Mouse (Mus musculus) cerebellum, adult 9-10 months (tissue): ENCODE data around the gene Dusp15.

Source experiments
- DNase-seq: peaks from one replicate; pipeline ENCODE4 v3.0.0; 2022

Gene Dusp15

DNA sequence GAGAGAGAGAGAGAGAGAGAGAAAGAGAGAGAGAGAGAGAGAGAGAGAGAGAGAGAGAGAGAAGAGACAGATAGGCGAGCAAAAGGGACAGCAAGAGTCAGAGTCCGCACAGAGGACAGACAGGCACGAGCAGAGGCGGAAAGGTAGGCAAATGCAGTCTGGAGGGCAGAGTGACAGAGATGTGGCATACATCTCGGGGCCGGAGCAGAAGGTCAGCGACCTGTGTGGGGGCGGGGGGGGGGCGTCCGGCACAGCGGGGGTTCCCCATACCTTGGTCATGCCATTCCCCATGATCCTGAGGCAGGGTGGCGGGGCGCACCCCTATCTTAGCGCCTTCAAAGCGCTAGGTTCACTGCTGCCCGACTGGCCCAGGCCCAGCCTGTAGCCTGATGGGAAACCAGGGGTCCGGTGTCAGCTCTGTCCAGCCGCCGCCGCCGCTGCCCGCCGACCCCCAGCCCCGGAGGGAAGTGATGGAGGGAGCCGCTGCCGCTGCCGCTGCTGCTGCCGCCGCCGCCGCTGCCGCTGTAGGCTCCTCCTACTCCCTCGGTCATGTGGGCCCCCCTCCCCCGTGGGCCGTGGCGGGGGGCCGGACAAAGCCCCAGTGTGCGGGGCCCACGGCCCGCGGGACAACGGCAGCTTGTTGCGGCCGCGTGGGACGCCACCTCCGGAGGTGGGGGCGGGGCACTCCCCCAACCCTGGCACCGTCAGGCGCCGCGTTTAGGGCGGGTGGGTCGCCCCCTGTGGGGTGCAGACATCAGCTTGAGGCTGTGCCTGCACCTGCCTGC lies at the start of gene Dusp15:
Dusp15 (minus strand) TSS at position 634 of the 785 bp plus-strand sequence.
- peak; percentile 58 for DNase-seq

GRCm38 (mm10) chr2:152997046-152997445 lies 45.5 kb upstream of the Dusp15 start:
- DNase-seq = no peak

DNA sequence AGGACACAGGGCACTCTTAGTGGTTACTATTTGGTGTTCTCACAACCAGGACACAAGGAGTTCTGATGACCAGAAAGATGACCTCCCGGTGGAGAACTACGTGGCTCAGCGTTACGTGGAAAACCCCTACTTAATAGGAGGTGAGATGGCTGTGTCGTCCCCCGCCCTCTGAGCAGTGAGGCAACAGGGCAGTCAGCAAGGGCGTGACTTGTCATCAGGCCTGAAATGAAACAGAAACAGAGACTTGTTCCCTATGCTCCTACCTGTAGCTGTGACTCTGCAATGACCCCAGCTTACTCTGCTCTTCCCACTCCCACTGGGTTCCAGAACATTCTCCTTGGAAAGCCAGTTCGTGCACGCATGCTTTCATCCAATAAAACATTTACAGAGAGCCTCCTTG lies 40.0 kb upstream of the Dusp15 start:
- DNase-seq = no peak

DNA sequence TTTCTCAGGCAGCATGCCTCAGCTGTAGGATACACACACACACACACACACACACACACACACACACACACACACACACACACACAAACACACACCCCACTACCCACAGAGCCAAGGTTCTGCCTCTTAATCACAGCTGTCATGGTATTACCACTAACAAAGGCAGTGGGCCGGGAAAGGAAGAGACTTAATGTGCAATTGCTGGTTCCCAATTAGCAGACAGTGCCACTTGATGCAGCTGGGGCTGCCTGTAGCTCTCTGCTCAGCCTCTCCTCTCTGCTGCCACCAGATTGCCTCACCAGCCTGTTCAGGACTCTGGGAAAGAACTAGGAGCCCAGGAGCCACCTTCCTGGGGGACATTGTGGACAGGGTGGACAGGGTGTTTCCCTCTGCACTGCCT lies 34.1 kb upstream of the Dusp15 start:
- no peak for DNase-seq

- no peak for DNase-seq
Measured at GRCm38 (mm10) chr2:152976991-152977390, 25.5 kb upstream of the Dusp15 start.

DNA sequence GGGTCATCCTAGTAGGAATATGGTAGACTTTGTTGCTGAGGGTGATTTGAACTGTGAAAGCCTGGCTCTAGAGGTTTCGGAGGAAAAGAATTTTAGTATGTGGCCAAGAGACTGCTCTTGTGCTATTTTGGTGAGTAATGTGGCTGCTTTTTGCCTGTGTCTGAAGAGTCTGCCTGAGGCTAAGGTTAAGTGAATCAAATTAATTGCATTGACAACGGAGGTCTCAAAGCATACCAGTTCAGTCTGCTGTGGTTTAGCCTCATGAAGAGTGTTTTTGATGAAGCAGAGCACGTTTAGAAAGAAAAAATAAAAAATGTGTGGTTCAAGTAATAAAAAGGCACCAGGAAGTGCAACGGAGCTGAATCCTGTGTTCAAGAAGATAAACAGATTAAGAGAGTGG lies 14.1 kb upstream of the Dusp15 start:
- no peak for DNase-seq

- DNase-seq = peak; percentile 86
Measured at GRCm38 (mm10) chr2:152962091-152962793, 10.7 kb upstream of the Dusp15 start, which contains the start of gene Ttll9. Gene Ttll9, plus strand, starts transcription at chr2:152962485.

- DNase-seq = no peak
Measured at GRCm38 (mm10) chr2:152958116-152958515, 6.6 kb upstream of the Dusp15 start.

- DNase-seq = no peak
Measured at GRCm38 (mm10) chr2:152951850-152952720, 587 bp upstream of the Dusp15 start.

DNA sequence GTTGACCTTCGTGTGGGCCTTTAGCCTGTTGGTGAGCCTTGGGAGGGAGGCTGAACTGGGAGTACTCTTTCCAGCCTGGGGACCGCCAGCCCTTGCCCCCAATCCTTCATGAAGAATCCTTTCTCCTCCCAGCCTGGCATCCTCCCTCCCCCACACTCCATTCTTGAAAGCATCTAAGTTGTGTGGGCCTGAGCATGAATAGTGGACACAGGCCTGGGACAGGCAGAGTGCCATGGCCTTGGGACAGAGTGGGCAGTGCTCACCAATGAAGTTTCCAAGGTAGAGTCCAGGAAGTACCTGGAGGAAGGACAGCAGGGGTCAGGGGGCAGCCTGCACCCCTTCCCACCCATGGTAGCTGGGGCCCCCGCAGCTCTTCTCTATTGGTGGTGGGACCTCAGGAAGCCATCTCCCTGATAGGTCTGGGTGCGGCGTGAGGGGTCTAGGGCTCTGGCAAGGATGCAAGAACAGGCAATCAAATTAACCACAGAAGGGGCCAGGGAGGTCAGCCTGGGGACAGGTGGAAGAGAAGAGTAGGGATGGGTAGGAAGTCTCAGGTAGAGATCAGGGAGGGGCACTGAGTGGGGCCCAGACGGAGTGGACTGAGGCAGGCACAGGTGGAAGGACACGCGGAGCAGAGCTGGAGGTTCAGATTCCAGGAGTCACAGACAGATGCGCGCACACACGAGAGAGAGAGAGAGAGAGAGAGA lies 987 bp downstream of the Dusp15 start:
- DNase-seq = no peak

GRCm38 (mm10) chr2:152948438-152949020 lies 3.0 kb downstream of the Dusp15 start:
- no peak for DNase-seq

- peak; percentile 62 for DNase-seq
Measured at GRCm38 (mm10) chr2:152947098-152947497, 4.4 kb downstream of the Dusp15 start.

GRCm38 (mm10) chr2:152944013-152944412 lies 7.5 kb downstream of the Dusp15 start:
- no peak for DNase-seq

DNA sequence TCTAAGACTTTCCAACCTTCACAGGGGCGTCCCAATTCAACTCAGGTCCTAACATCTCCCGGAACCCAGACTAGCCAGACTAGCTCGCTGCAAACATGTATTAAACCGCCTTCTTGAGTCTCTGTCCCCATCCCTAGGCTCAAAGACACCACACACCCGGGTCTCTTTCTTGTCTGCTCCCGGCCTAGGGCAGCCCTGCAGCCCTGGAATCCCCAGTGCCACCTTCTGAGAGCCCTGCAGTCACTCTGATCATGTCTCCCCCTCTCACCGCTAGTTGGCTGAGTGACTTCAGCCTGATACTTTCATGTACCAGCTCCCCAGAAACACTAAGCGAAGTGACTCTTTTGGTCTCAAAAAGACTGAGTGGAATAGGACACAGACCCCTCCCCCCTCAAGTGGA lies 7.9 kb downstream of the Dusp15 start:
- no peak for DNase-seq

DNA sequence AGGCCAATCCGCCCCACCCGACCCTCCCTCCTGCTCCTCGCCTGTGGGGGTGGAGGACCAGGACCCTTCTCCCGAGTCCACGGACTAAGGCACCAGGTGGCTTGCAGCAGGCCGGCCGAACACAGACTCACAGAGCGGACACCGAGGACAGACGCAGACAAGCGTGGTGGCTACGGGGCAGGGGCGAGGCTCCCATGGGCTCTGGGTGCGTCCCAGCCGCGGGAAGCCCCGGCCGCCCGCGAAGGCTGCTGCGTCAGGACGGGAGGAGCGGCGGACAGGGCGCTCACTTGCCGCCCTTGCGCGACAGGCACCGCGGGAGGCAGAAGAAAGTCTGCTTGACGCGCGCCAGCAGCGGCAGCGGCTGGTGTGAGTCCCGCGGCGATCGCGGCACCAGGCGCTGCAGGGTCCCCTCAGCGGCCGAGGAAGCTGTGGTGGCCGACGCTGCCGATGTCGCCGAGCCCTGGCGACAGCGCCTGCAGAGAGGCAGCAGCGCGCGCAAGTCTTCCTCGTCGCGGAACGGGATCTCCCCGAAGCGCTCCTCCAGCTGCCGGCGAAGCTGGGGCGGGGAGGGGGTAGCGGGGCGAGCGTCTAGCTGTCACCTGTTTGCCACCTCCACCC lies 8.5 kb downstream of the Dusp15 start:
- DNase-seq = no peak

- DNase-seq = no peak
Measured at GRCm38 (mm10) chr2:152941776-152942175, 9.7 kb downstream of the Dusp15 start.

- no peak for DNase-seq
Measured at GRCm38 (mm10) chr2:152941106-152941505, 10.4 kb downstream of the Dusp15 start.

- DNase-seq = peak; percentile 66
Measured at GRCm38 (mm10) chr2:152939846-152940245, 11.7 kb downstream of the Dusp15 start.

GRCm38 (mm10) chr2:152933614-152934013 lies 17.9 kb downstream of the Dusp15 start:
- DNase-seq = peak; percentile 58

GRCm38 (mm10) chr2:152933048-152933447 lies 18.4 kb downstream of the Dusp15 start, which contains the start of gene Foxs1:
Gene Foxs1, minus strand, starts transcription at chr2:152933208.
- no peak for DNase-seq

GRCm38 (mm10) chr2:152931456-152932160 lies 19.9 kb downstream of the Dusp15 start:
- no peak for DNase-seq
